Mouse (Mus musculus): ENCODE results near the gene Olfr1555-ps1. TPM values are rescaled to one million over a fixed set of nuclear protein-coding genes. Genes with fewer than 3 reads are reported as not detected.
"Not testable (repeated sequence)": the region's sequence is repeated elsewhere in the genome, so short reads cannot be mapped to it uniquely, and the experiment has no call there.

The Olfr1555-ps1 gene
- polyA plus RNA-seq (2016; fragmentation: Nextera tagmentation; extraction: Ambion mirVana) = not detected in 2 replicates

GRCm38 (mm10) chr19:12170062-12170599, at the start of gene Olfr1555-ps1:
TSS of gene Olfr1555-ps1 (minus strand) at chr19:12170112.
- H3K4me1 ChIP-seq; H3K27ac ChIP-seq (replicated peaks): not testable (repeated sequence)

GRCm38 (mm10) chr19:12200334-12200733, 30.4 kb upstream of the Olfr1555-ps1 start, which contains the start of gene Olfr1431:
TSS of gene Olfr1431 (plus strand) at chr19:12200634.
- Histone ChIP-seq H3K4me2 (replicated peaks) (no peak within 1 kb of the TSS), H3K4me3 (no peak within 1 kb of the TSS), H3K27me3 (no peaks in the 10 kb centered on the region), H3K4me1 (no peaks in the 10 kb centered on the region), H3K36me3 (no peaks in the 10 kb centered on the region), H3K9me3 (no peaks in the 10 kb centered on the region; the same call in 1 of the 2 replicates), H3K27ac (replicated peaks) (no peak within 1 kb of the TSS), H3K9ac (replicated peaks) (no peak within 1 kb of the TSS)
- WGBS = 88% methylated on average over 1 of the region's 1 CpGs
- ATAC-seq (ENCODE audit: low FRiP score, low read depth) = no peak

More at GRCm38 (mm10) chr19:12170062-12170599, at the start of gene Olfr1555-ps1:
- ATAC-seq (ENCODE audit: low FRiP score, low read depth); H3K36me3 ChIP-seq; H3K9ac ChIP-seq (replicated peaks); H3K27me3 ChIP-seq; H3K4me2 ChIP-seq (replicated peaks); H3K9me3 ChIP-seq; H3K4me3 ChIP-seq: not testable (repeated sequence)
- 29% methylated on average over 1 of the region's 1 CpGs for WGBS

- WGBS = 70% methylated on average over 4 of the region's 4 CpGs
- H3K4me3 ChIP-seq; H3K9ac ChIP-seq (replicated peaks); H3K9me3 ChIP-seq; H3K27ac ChIP-seq (replicated peaks); H3K4me2 ChIP-seq (replicated peaks); H3K4me1 ChIP-seq; H3K27me3 ChIP-seq; ATAC-seq (ENCODE audit: low FRiP score, low read depth); H3K36me3 ChIP-seq: not testable (repeated sequence)
Measured at GRCm38 (mm10) chr19:12199076-12199475, 29.2 kb upstream of the Olfr1555-ps1 start.

GRCm38 (mm10) chr19:12175431-12175830, 5.5 kb upstream of the Olfr1555-ps1 start:
- not testable (repeated sequence) for H3K4me1 ChIP-seq; H3K4me2 ChIP-seq (replicated peaks); H3K36me3 ChIP-seq; H3K27ac ChIP-seq (replicated peaks); H3K27me3 ChIP-seq; H3K9me3 ChIP-seq; ATAC-seq (ENCODE audit: low FRiP score, low read depth); H3K9ac ChIP-seq (replicated peaks); H3K4me3 ChIP-seq
- 84% methylated on average over 5 of the region's 5 CpGs for WGBS

GRCm38 (mm10) chr19:12145452-12145851, 24.5 kb downstream of the Olfr1555-ps1 start:
- Histone ChIP-seq H3K4me2 (replicated peaks) (no peak overlapping the region), H3K36me3 (no peaks in the 10 kb centered on the region), H3K4me3 (no peak overlapping the region), H3K9me3 (no peaks in the 10 kb centered on the region), H3K4me1 (no peaks in the 10 kb centered on the region), H3K9ac (replicated peaks) (no peak overlapping the region), H3K27me3 (no peaks in the 10 kb centered on the region), H3K27ac (replicated peaks) (no peak overlapping the region)
- WGBS = 92% methylated on average over 3 of the region's 3 CpGs
- no peak for ATAC-seq (ENCODE audit: low FRiP score, low read depth)

GRCm38 (mm10) chr19:12143356-12143755, 26.6 kb downstream of the Olfr1555-ps1 start:
- H3K36me3 ChIP-seq = no peaks in the 10 kb centered on the region
- H3K27me3 ChIP-seq = no peaks in the 10 kb centered on the region
- no peak overlapping the region for H3K4me2 ChIP-seq (replicated peaks)
- H3K4me1 ChIP-seq = no peaks in the 10 kb centered on the region
- H3K4me3 ChIP-seq = no peak overlapping the region
- H3K27ac ChIP-seq (replicated peaks) = no peak overlapping the region
- WGBS = 48% methylated on average over 1 of the region's 1 CpGs
- ATAC-seq (ENCODE audit: low FRiP score, low read depth) = no peak
- no peak overlapping the region for H3K9ac ChIP-seq (replicated peaks)
- H3K9me3 ChIP-seq = no peaks in the 10 kb centered on the region

- Histone ChIP-seq H3K27ac (replicated peaks) (no peak overlapping the region), H3K27me3 (no peaks in the 10 kb centered on the region), H3K9ac (replicated peaks) (no peak overlapping the region), H3K4me3 (no peak overlapping the region), H3K9me3 (no peaks in the 10 kb centered on the region), H3K4me2 (replicated peaks) (no peak overlapping the region), H3K36me3 (no peaks in the 10 kb centered on the region), H3K4me1 (no peaks in the 10 kb centered on the region)
- peak; percentile 69 for ATAC-seq (ENCODE audit: low FRiP score, low read depth)
- 36% methylated on average over 2 of the region's 2 CpGs for WGBS
Measured at GRCm38 (mm10) chr19:12134289-12134688, 35.6 kb downstream of the Olfr1555-ps1 start.

GRCm38 (mm10) chr19:12123103-12123502, 46.8 kb downstream of the Olfr1555-ps1 start, which contains the start of gene Olfr76:
TSS of gene Olfr76 (minus strand) at chr19:12123203.
- Histone ChIP-seq H3K27ac (replicated peaks) (no peak within 1 kb of the TSS), H3K4me3 (no peak within 1 kb of the TSS), H3K9ac (replicated peaks) (no peak within 1 kb of the TSS), H3K27me3 (no peaks in the 10 kb centered on the region), H3K4me2 (replicated peaks) (no peak within 1 kb of the TSS), H3K9me3 (no peaks in the 10 kb centered on the region), H3K4me1 (no peaks in the 10 kb centered on the region), H3K36me3 (no peaks in the 10 kb centered on the region)
- ATAC-seq (ENCODE audit: low FRiP score, low read depth) = no peak
- 74% methylated on average over 3 of the region's 3 CpGs for WGBS

GRCm38 (mm10) chr19:12116464-12116863, 53.4 kb downstream of the Olfr1555-ps1 start:
- Histone ChIP-seq H3K4me2 (replicated peaks) (no peak overlapping the region), H3K36me3 (no peaks in the 10 kb centered on the region), H3K9me3 (no peaks in the 10 kb centered on the region), H3K9ac (replicated peaks) (no peak overlapping the region), H3K4me3 (no peak overlapping the region), H3K27ac (replicated peaks) (no peak overlapping the region), H3K4me1 (no peaks in the 10 kb centered on the region), H3K27me3 (no peaks in the 10 kb centered on the region)
- ATAC-seq (ENCODE audit: low FRiP score, low read depth) = no peak
- 90% methylated on average over 3 of the region's 3 CpGs for WGBS

- Histone ChIP-seq H3K36me3 (no peaks in the 10 kb centered on the region), H3K27me3 (no peaks in the 10 kb centered on the region), H3K27ac (replicated peaks) (no peak within 1 kb of the TSS), H3K9me3 (no peaks in the 10 kb centered on the region), H3K9ac (replicated peaks) (no peak within 1 kb of the TSS), H3K4me3 (no peak within 1 kb of the TSS), H3K4me1 (no peaks in the 10 kb centered on the region), H3K4me2 (replicated peaks) (no peak within 1 kb of the TSS)
- ATAC-seq (ENCODE audit: low FRiP score, low read depth) = no peak
- 80% methylated on average over 1 of the region's 1 CpGs for whole genome bisulfite sequencing
Measured at GRCm38 (mm10) chr19:12115797-12116196, 54.1 kb downstream of the Olfr1555-ps1 start, which contains the start of gene Olfr1428. TSS of gene Olfr1428 (minus strand) at chr19:12115897.

Other genes with a start within 250 kb of the Olfr1555-ps1 start
- gene Osbp, start 204.2 kb downstream of the Olfr1555-ps1 start, polyA plus RNA-seq (2016; fragmentation: Nextera tagmentation; extraction: Ambion mirVana) = 4.7 and 5.0 TPM in 2 replicates
- 0.04 TPM in 1 of 2 replicates, not detected in the other for gene Olfr1423, start 128.8 kb downstream of the Olfr1555-ps1 start, polyA plus RNA-seq (2016; fragmentation: Nextera tagmentation; extraction: Ambion mirVana)
- gene Olfr1424, start 107.4 kb downstream of the Olfr1555-ps1 start, polyA plus RNA-seq (2016; fragmentation: Nextera tagmentation; extraction: Ambion mirVana) = not detected in 2 replicates
- not detected in 2 replicates for gene Olfr1425, start 92.4 kb downstream of the Olfr1555-ps1 start, polyA plus RNA-seq (2016; fragmentation: Nextera tagmentation; extraction: Ambion mirVana)
- not detected in 2 replicates for gene Olfr1426, start 78.1 kb downstream of the Olfr1555-ps1 start, polyA plus RNA-seq (2016; fragmentation: Nextera tagmentation; extraction: Ambion mirVana)
- gene Olfr1427, start 66.8 kb downstream of the Olfr1555-ps1 start, polyA plus RNA-seq (2016; fragmentation: Nextera tagmentation; extraction: Ambion mirVana) = not detected in 2 replicates
- not detected in 2 replicates for gene Olfr1428, start 54.2 kb downstream of the Olfr1555-ps1 start, polyA plus RNA-seq (2016; fragmentation: Nextera tagmentation; extraction: Ambion mirVana)
- not detected in 2 replicates for gene Olfr76, start 46.9 kb downstream of the Olfr1555-ps1 start, polyA plus RNA-seq (2016; fragmentation: Nextera tagmentation; extraction: Ambion mirVana)
- gene Olfr1431, start 30.5 kb upstream of the Olfr1555-ps1 start, polyA plus RNA-seq (2016; fragmentation: Nextera tagmentation; extraction: Ambion mirVana) = not detected in 2 replicates
- gene Olfr1432, start 62.5 kb upstream of the Olfr1555-ps1 start, polyA plus RNA-seq (2016; fragmentation: Nextera tagmentation; extraction: Ambion mirVana) = not detected in 2 replicates
- not detected in 2 replicates for gene Olfr262, start 71.5 kb upstream of the Olfr1555-ps1 start, polyA plus RNA-seq (2016; fragmentation: Nextera tagmentation; extraction: Ambion mirVana)
- not detected in 2 replicates for gene Olfr235, start 90.9 kb upstream of the Olfr1555-ps1 start, polyA plus RNA-seq (2016; fragmentation: Nextera tagmentation; extraction: Ambion mirVana)
- not detected in 2 replicates for gene Olfr1434, start 109.7 kb upstream of the Olfr1555-ps1 start, polyA plus RNA-seq (2016; fragmentation: Nextera tagmentation; extraction: Ambion mirVana)
- gene Olfr1436, start 129.0 kb upstream of the Olfr1555-ps1 start, polyA plus RNA-seq (2016; fragmentation: Nextera tagmentation; extraction: Ambion mirVana) = not detected in 2 replicates
- not detected in 2 replicates for gene Olfr1437, start 155.0 kb upstream of the Olfr1555-ps1 start, polyA plus RNA-seq (2016; fragmentation: Nextera tagmentation; extraction: Ambion mirVana)
- not detected in 2 replicates for gene Olfr1438-ps1, start 165.8 kb upstream of the Olfr1555-ps1 start, polyA plus RNA-seq (2016; fragmentation: Nextera tagmentation; extraction: Ambion mirVana)
- not detected in 2 replicates for gene Olfr1440, start 217.2 kb upstream of the Olfr1555-ps1 start, polyA plus RNA-seq (2016; fragmentation: Nextera tagmentation; extraction: Ambion mirVana)
- not detected in 2 replicates for gene Olfr1441, start 247.3 kb upstream of the Olfr1555-ps1 start, polyA plus RNA-seq (2016; fragmentation: Nextera tagmentation; extraction: Ambion mirVana)

Measured in midbrain, embryonic 12.5 days (tissue).